Mouse (Mus musculus) left cerebral cortex, postnatal 10 days (tissue): ENCODE data around the gene Paqr8. TPM values are rescaled to one million over a fixed set of nuclear protein-coding genes. Genes with fewer than 3 reads are reported as not detected.
"Not testable (repeated sequence)": the region's sequence is repeated elsewhere in the genome, so short reads cannot be mapped to it uniquely, and the experiment has no call there.

ENCODE experiments used
- DNase-seq, 2 experiments: peaks; one replicate each; pipeline ENCODE4 v3.0.0; 2021 to 2022; ENCODE audit warnings: low spot score in 2 of 2, mixed read lengths in 1 of 2; ENCODE audit errors: extremely low spot score in 1 of 2
- intact Hi-C: fragments of 180-260 bp; cut with DNase I; formaldehyde crosslinking; loops from one replicate; pipeline ENCODE4 v1.15.1; 2025
- total RNA-seq, 2 experiments: library from RNA; stranded (reverse); gene quantifications; 2 replicates each; pipeline ENCODE4 v1.2.3; 2021

Paqr8 gene
- total RNA-seq, 2 experiments from 2014 or later: 61.6 to 87.0 TPM

DNA sequence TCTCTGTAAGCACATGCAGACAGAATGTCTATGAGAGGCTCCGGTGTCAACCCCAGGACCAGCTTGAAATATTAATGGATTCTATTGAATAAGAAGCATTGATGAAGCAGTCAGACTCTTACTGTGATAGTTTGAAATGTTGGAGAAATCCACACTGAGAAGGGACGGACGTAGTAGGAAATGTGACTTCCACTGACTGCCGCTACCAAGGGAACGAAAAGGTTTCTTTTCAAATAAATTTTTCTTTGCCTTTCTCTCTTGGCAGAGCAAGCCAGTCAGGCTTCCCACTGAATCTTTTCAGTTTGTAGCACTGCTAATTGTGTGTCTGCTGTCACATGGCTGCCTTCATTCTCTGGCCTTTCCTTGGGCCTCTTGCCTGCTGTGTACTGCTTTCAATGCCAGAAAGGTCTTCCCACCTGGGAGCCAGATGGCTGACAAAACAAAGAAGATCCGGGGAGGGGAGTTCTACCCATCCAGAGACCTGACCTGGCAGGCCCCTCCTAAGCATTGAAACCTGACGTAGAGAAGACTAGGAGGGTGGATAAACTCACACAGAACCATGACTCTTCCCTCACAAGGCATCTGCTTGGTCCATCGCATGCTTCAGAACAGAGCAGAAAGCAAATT is 15.2 kb downstream of the Paqr8 start:
- DNase-seq: peak in 1 of 2 experiments; percentile 73
- intact Hi-C loops: no loop called here

GRCm38 (mm10) chr1:20906128-20906515 is 15.7 kb downstream of the Paqr8 start:
- intact Hi-C loops: no loop called here
- peak; percentile 73 to 89 for DNase-seq

- peak in 1 of 2 experiments; percentile 40 for DNase-seq
- intact Hi-C loops: no loop called here
Observed at GRCm38 (mm10) chr1:20908541-20908940, 18.1 kb downstream of the Paqr8 start.

DNA sequence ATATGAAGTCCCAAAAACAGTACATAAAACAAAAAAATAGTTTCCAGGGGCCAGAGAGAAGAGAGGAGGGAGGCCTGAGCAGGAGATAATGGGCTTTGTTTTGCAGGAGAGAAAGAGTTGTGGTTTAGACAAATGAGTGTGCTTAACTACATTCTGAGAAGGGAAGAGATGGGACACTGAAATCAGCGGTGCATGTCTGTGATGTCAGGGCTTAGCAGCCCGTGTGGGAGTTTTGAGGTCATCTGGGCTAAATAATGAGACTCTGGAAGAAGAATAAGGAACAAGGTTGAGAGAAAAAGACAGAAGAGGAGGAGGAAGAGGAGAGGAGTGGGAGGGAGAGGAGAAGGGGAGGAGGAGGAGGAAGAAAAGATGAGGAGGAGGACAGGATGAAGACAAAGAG is 21.7 kb downstream of the Paqr8 start:
- intact Hi-C loops: no loop called here

GRCm38 (mm10) chr1:20912527-20913171 is 22.2 kb downstream of the Paqr8 start:
- intact Hi-C loops: no loop called here
- no peak for DNase-seq

More for the DNA sequence above, 21.7 kb downstream of the Paqr8 start:
- DNase-seq: no peak

GRCm38 (mm10) chr1:20914769-20915168 is 24.4 kb downstream of the Paqr8 start:
- no peak for DNase-seq
- intact Hi-C loops: no loop called here

GRCm38 (mm10) chr1:20915608-20916007 is 25.2 kb downstream of the Paqr8 start:
- intact Hi-C loops: no loop called here
- DNase-seq: no peak

DNA sequence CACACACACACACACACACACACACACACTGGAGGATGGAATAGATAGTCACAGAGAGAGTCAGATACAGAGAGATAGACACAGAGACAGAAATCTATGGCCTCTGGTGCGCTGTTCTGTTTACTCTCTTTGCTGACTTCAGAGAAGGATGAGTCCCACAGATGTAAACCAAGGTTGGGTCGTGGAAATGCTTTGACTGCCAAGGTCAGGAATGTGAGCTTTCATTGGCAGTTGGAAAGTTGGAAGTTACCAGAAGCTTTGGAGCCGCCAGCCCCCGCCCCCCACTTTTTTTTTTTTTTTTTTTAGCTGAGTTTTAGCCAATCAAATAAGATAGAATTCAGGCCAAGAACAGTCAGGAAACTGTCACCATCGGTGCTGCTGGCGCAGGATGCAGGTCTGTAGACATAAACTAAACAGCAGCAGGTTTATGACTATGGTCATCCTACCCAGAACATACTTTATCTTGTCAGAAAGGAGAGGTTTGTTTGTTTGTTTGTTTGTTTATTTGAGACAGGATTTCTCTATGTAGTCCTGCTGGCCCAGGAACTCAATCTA is 27.2 kb downstream of the Paqr8 start:
- no peak for DNase-seq
- intact Hi-C loops: no loop called here

- DNase-seq: no peak
- intact Hi-C loops: no loop called here
Observed at GRCm38 (mm10) chr1:20919728-20920127, 29.3 kb downstream of the Paqr8 start.

DNA sequence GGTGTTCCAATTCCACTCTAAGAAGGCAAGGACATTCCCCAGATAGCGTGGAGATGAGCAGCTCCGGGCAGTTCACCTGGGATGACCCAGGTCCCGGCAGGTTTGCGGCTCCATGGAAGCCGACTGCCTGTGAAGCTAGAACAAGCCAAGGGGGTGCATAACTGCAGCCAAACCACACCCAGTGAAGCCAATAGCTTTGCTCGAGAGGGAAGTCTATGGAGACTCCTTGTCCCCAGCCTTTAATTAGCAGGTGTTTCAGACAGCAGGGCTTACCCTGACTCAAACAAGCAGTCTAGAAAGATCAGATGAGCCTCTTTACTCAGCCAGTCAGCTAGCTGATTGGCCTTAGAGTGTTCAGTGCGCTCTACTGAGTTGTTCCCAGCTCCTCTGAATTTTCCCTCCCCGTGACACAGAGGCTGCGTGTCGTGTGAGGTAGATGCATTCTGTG is 30.7 kb downstream of the Paqr8 start:
- intact Hi-C loops: no loop called here
- peak in 1 of 2 experiments; percentile 39 for DNase-seq

DNA sequence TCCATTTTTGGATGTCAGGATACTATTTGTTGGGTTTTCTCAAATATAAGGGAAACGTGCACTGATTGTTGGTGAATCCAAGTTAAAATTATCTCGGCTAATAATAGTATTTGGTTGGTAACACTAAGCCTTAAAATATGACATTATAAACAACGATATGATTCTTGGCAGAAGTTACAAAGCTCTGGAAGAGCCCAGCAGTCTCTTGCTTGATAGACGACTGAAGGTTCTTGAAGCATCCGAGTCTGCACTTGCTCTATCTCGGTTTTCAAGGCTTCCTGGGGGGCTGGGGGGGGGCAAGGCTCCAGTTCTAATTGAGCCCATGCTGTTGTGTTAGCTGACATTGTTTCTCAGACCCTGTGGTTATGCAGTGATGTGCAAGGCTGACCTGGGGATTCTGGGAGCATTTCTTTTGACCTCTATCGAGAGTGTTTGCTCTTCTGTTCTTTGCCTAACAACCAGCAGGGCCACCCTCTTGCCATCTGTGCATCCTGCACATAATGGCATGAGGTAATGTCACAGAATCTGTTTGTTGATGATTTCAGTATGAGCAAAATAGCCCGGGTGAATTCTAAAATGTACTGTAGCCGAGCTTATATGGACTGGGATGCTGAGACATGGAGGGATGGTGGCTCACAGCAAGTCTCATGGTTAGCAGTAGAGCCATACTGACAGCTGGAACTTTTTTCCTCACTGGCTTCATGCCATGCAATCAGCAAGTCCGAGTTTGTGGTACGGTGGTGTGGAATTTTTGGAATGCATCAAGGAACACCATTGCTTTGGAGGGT is 32.4 kb downstream of the Paqr8 start:
- intact Hi-C loops: no loop called here

DNA sequence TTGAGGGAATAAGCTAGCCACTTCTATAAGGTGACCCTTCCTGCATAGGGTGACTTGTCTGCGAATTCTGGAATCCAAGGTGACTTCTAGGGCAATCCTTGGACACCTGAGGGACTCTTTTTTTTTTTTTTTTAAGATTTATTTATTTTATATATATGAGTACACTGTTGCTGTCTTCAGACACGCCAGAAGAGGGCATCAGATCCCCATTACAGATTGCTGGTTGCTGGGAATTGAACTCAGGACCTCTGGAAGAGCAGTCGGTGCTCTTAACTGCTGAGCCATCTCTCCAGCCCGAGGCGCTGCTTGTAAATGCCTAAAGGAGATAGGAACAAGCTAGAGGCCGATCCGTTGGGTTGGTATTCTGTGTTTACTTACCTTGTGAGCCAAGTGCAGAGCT is 34.9 kb downstream of the Paqr8 start:
- intact Hi-C loops: not testable (repeated sequence)

More for the DNA sequence above, 32.4 kb downstream of the Paqr8 start:
- DNase-seq: peak in 1 of 2 experiments; percentile 36

DNA sequence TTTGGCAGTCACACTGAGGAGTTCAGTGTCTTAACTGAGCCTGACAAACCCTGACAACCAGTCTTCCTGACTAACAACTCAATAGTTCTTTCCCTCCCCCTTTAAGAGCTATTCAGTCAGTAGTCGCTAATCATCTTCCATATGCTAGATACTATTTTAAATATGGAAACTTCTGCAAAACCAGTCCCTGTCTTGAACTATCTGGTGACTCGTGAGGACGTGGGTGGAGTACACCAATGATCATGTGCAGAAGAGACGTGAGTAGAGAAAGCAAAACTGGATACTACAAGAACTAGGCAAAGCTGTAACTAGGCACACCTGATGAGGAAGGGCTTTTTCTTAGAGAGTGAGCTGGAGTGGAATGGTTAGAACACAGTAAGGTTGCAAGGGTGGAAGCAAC is 35.5 kb downstream of the Paqr8 start:
- intact Hi-C loops: no loop called here
- DNase-seq: no peak

More for the DNA sequence above, 34.9 kb downstream of the Paqr8 start:
- not testable (repeated sequence) for DNase-seq

GRCm38 (mm10) chr1:20926376-20926775 is 36.0 kb downstream of the Paqr8 start:
- intact Hi-C loops: no loop called here
- no peak for DNase-seq

DNA sequence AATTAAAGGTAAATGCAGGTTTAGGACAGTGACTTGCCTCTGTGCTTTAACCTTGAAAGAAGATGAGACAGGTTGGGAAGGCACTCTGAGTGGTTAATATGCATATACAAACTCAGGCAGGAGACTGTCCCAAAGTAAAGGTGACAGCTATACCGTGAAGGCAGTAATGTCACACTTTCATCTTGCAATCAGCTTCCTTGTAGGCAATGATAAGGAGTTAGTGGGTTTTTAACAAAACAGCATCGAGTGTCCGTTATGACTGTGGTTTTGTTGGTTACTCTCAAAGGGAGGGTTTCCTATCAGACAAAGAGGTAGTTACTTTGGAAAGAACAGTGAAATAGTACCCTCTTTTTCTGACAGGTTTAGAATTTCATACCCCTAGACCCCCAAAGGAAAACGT is 38.1 kb downstream of the Paqr8 start:
- intact Hi-C loops: no loop called here
- DNase-seq: no peak

DNA sequence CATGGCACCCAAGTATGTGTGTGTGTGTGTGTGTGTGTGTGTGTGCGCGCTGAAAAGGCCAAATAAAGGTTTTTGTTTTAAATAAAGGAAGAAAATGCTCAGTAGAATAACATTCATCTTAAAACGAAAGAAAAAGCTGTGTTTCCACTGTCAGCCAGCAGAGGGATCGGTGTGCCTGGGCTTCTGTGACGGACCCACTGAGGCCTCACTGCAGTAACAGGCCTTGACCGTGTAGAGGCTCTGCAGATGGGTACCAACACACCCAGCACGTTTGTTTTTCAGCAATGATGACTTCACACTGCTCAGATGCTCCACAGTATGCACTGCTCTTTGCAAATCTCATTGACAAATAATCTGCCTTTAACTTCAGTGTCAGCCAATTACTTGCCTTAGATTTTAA is 43.1 kb downstream of the Paqr8 start:
- intact Hi-C loops: no loop called here
- DNase-seq: peak; percentile 46 to 75

GRCm38 (mm10) chr1:20935106-20935505 is 44.7 kb downstream of the Paqr8 start:
- DNase-seq: peak in 1 of 2 experiments; percentile 43
- intact Hi-C loops: loop anchor here (5.0 kb wide), 1 partner anchor 47 kb away; no protein-coding TSS in a partner anchor

- intact Hi-C loops: loop anchor here (2.0 to 5.0 kb wide), 2 partner anchors 43 to 224 kb away; no protein-coding TSS in a partner anchor
- peak; percentile 41 to 64 for DNase-seq
Observed at GRCm38 (mm10) chr1:20939046-20939445, 48.6 kb downstream of the Paqr8 start.

GRCm38 (mm10) chr1:20940151-20940550 is 49.7 kb downstream of the Paqr8 start:
- intact Hi-C loops: loop anchor here (10.0 kb wide), 1 partner anchor 1325 kb away; no protein-coding TSS in a partner anchor
- peak in 1 of 2 experiments; percentile 30 for DNase-seq
